Mouse (Mus musculus): Measurements from ENCODE around the gene Ssr3. TPM values are rescaled to one million over a fixed set of nuclear protein-coding genes. Genes with fewer than 3 reads are reported as not detected.

Gene Ssr3
- total and polyA plus RNA-seq, 3 experiments, result 105 to 131 (median 125) TPM

- Histone ChIP-seq H3K9ac (ENCODE audit: control insufficient read depth, low read depth, low read length, poor library complexity, severe bottlenecking) (0 out of 2 replicates have a peak overlapping the region, but pooled peaks have one; percentile 11), H3K9me3 (replicated peaks; ENCODE audit: insufficient read depth, low read length) (no peaks in the 10 kb centered on the region)
- TF ChIP-seq MYC (IDR thresholded peaks at IDR 0.05; ENCODE audit: low read depth, low read length), result no peak
- no peak for TF ChIP-seq TAL1 (IDR thresholded peaks at IDR 0.05; ENCODE audit: low read length)
- no peak for TF ChIP-seq MAFK (IDR thresholded peaks at IDR 0.05; ENCODE audit: borderline replicate concordance, low read depth, low read length)
- no peak for TF ChIP-seq E2F4 (IDR thresholded peaks at IDR 0.05; ENCODE audit: borderline replicate concordance, low read depth, low read length)
- TF ChIP-seq TBP (IDR thresholded peaks at IDR 0.05; ENCODE audit: low read depth, low read length), result 0 out of 2 replicates have a peak, but pooled peaks have one; percentile 25
- TF ChIP-seq NRF1 (IDR thresholded peaks at IDR 0.05; ENCODE audit: insufficient read depth, low read depth, low read length, poor library complexity, severe bottlenecking), result no peak
- TF ChIP-seq CHD2 (IDR thresholded peaks at IDR 0.05; ENCODE audit: low read length), result no peak
These were observed 36.9 kb downstream of the Ssr3 start for GRCm38 (mm10) chr3:65355479-65355878.

GRCm38 (mm10) chr3:65353263-65354037 lies 39.0 kb downstream of the Ssr3 start:
- Histone ChIP-seq H3K9me3 (replicated peaks; ENCODE audit: insufficient read depth, low read length) (no peaks in the 10 kb centered on the region), H3K27ac (ENCODE audit: control insufficient read depth, low read depth, low read length) (no peak overlapping the region), H3K27me3 (ENCODE audit: control insufficient read depth in 1 of 2, insufficient read depth in 2 of 2, low read length in 2 of 2) (no peaks in the 10 kb centered on the region), H3K4me1 (ENCODE audit: control insufficient read depth in 1 of 2, insufficient read depth in 2 of 2, low read length in 2 of 2) (peaks cover 0 to 13% of the 10 kb centered on the region in 2 experiments; a peak in 2 of 4 replicates), H3K36me3 (ENCODE audit: control insufficient read depth in 1 of 2, insufficient read depth in 2 of 2, low read length in 2 of 2) (peaks cover 0 to 13% of the 10 kb centered on the region in 2 experiments; a peak in 2 of 4 replicates), H3K4me3 (ENCODE audit: control insufficient read depth in 1 of 2, insufficient read depth in 1 of 2, low read depth in 2 of 2, low read length in 2 of 2) (no peak overlapping the region), H3K79me2 (ENCODE audit: control insufficient read depth, insufficient read depth, low read length, poor library complexity) (no peaks in the 10 kb centered on the region), H3K9ac (ENCODE audit: control insufficient read depth, low read depth, low read length, poor library complexity, severe bottlenecking) (no peak overlapping the region)
- TF ChIP-seq SMC3 (IDR thresholded peaks at IDR 0.05; ENCODE audit: low read depth, low read length), result no peak
- TF ChIP-seq ZC3H11A (IDR thresholded peaks at IDR 0.05; ENCODE audit: low read depth, low read length), result no peak
- no peak for TF ChIP-seq RCOR1 (IDR thresholded peaks at IDR 0.05; ENCODE audit: low read depth, low read length)
- no peak for TF ChIP-seq E2F4 (IDR thresholded peaks at IDR 0.05; ENCODE audit: borderline replicate concordance, low read depth, low read length)
- no peak for TF ChIP-seq ZKSCAN1 (IDR thresholded peaks at IDR 0.05; ENCODE audit: low read depth, low read length)
- no peak for TF ChIP-seq NELFE (IDR thresholded peaks at IDR 0.05; ENCODE audit: low read depth, low read length)
- TF ChIP-seq ELF1 (IDR thresholded peaks at IDR 0.05; ENCODE audit: low read depth, low read length), result no peak
- DNase-seq (ENCODE audit: low read depth, low spot score), result no peak

More at GRCm38 (mm10) chr3:65355479-65355878, 36.9 kb downstream of the Ssr3 start:
- peaks cover 3 to 13% of the 10 kb centered on the region in 2 experiments; a peak in 3 of 4 replicates for H3K4me1 ChIP-seq (ENCODE audit: control insufficient read depth in 1 of 2, insufficient read depth in 2 of 2, low read length in 2 of 2)
- H3K27ac ChIP-seq (ENCODE audit: control insufficient read depth, low read depth, low read length), result peak overlapping the region; percentile 30
- no peaks in the 10 kb centered on the region for H3K27me3 ChIP-seq (ENCODE audit: control insufficient read depth in 1 of 2, insufficient read depth in 2 of 2, low read length in 2 of 2)
- peak overlapping the region in 1 of 2 experiments; percentile 7; a peak in 1 of 4 replicates for H3K4me3 ChIP-seq (ENCODE audit: control insufficient read depth in 1 of 2, insufficient read depth in 1 of 2, low read depth in 2 of 2, low read length in 2 of 2)
- DNase-seq (ENCODE audit: low read depth, low spot score), result peak; percentile 68
- no peaks in the 10 kb centered on the region for H3K79me2 ChIP-seq (ENCODE audit: control insufficient read depth, insufficient read depth, low read length, poor library complexity)
- peaks cover 0 to 15% of the 10 kb centered on the region in 2 experiments; a peak in 2 of 4 replicates for H3K36me3 ChIP-seq (ENCODE audit: control insufficient read depth in 1 of 2, insufficient read depth in 2 of 2, low read length in 2 of 2)
